Mouse (Mus musculus) intestine, embryonic 16.5 days (tissue): ENCODE measurements around the gene Itgal. TPM values are rescaled to one million over a fixed set of nuclear protein-coding genes. Genes with fewer than 3 reads are reported as not detected.
A peak's percentile ranks its signal among the peaks of the same experiment; 100 is the strongest.

ENCODE experiments used
- ATAC-seq: fragments of 200-750 bp; cut with Nextera tagmentation; 2 replicates; pipeline ENCODE4 v1.8.0; 2017; ENCODE audit warnings: moderate TSS enrichment, moderate library complexity
- H3K27ac ChIP-seq: fragments of 300-500 bp; sonication (generic); 2 replicates; pipeline ENCODE4 v1.5.1; 2014; ENCODE audit warnings: mild to moderate bottlenecking, low read length
- H3K27me3 ChIP-seq: fragments of 300-500 bp; sonication (generic); replicated peaks from 2 replicates; pipeline ENCODE4 v1.6.1; 2014; ENCODE audit warnings: low read length, control low read depth, mixed read lengths; ENCODE audit not compliant: control insufficient read depth, insufficient read depth
- H3K36me3 ChIP-seq: fragments of 300-500 bp; sonication (generic); 2 replicates; pipeline ENCODE4 v1.6.1; 2014; ENCODE audit warnings: low read length, control low read depth; ENCODE audit not compliant: control insufficient read depth, insufficient read depth
- H3K4me1 ChIP-seq: fragments of 300-500 bp; sonication (generic); 2 replicates; pipeline ENCODE4 v1.6.1; 2014; ENCODE audit warnings: low read length, control low read depth, mixed read lengths; ENCODE audit not compliant: control insufficient read depth, insufficient read depth
- H3K4me2 ChIP-seq: fragments of 300-500 bp; sonication (generic); 2 replicates; pipeline ENCODE4 v1.6.1; 2014; ENCODE audit warnings: low read depth, low read length, control low read depth
- H3K4me3 ChIP-seq: fragments of 300-500 bp; sonication (generic); 2 replicates; pipeline ENCODE4 v1.5.1; 2014; ENCODE audit warnings: mild to moderate bottlenecking, low read length
- H3K9ac ChIP-seq: fragments of 300-500 bp; sonication (generic); 2 replicates; pipeline ENCODE4 v1.6.1; 2014; ENCODE audit warnings: low read depth, low read length
- H3K9me3 ChIP-seq: fragments of 300-500 bp; sonication (generic); 2 replicates; pipeline ENCODE4 v1.6.1; 2016; ENCODE audit warnings: low read length, control low read depth; ENCODE audit not compliant: control insufficient read depth
- WGBS: fragments of 180-500 bp; shearing (Covaris S2); extraction: QIAGEN DNeasy Blood & Tissue Kit; methylation state at CpG from one replicate; pipeline ENCODE4 v1.1.7; 2014; 5-methylcytosine and 5-hydroxymethylcytosine counted together
- polyA plus RNA-seq: library from polyadenylated mRNA; unstranded; fragments of >200 nt; fragmentation: Nextera tagmentation; extraction: Ambion mirVana; gene quantifications from 2 replicates; pipeline ENCODE4 v1.2.1, GENCODE M21; 2015

Itgal gene
- polyA plus RNA-seq, 1 experiment from 2014 or later, result 2.4 TPM

GRCm38 (mm10) chr7:127290142-127290541 is 5.9 kb upstream of the Itgal start:
- no peak for ATAC-seq
- WGBS, result 68% methylated on average over 8 of the region's 8 CpGs

GRCm38 (mm10) chr7:127296786-127297555 is 911 bp downstream of the Itgal start:
- ATAC-seq, result no peak
- Histone ChIP-seq H3K27me3 (no peaks in the 10 kb centered on the region), H3K36me3 (no peaks in the 10 kb centered on the region), H3K9ac (no peak overlapping the region), H3K4me1 (no peaks in the 10 kb centered on the region), H3K4me2 (no peak overlapping the region), H3K4me3 (no peak overlapping the region), H3K9me3 (no peaks in the 10 kb centered on the region), H3K27ac (no peak overlapping the region)
- 81% methylated on average over 5 of the region's 5 CpGs for WGBS

More at GRCm38 (mm10) chr7:127290142-127290541, 5.9 kb upstream of the Itgal start:
- H3K4me1 ChIP-seq, result no peaks in the 10 kb centered on the region
- no peak overlapping the region for H3K9ac ChIP-seq
- H3K27me3 ChIP-seq, result no peaks in the 10 kb centered on the region
- no peaks in the 10 kb centered on the region for H3K36me3 ChIP-seq
- H3K4me3 ChIP-seq, result no peak overlapping the region
- peaks cover 7% of the 10 kb centered on the region for H3K9me3 ChIP-seq
- H3K4me2 ChIP-seq, result no peak overlapping the region
- no peak overlapping the region for H3K27ac ChIP-seq

DNA sequence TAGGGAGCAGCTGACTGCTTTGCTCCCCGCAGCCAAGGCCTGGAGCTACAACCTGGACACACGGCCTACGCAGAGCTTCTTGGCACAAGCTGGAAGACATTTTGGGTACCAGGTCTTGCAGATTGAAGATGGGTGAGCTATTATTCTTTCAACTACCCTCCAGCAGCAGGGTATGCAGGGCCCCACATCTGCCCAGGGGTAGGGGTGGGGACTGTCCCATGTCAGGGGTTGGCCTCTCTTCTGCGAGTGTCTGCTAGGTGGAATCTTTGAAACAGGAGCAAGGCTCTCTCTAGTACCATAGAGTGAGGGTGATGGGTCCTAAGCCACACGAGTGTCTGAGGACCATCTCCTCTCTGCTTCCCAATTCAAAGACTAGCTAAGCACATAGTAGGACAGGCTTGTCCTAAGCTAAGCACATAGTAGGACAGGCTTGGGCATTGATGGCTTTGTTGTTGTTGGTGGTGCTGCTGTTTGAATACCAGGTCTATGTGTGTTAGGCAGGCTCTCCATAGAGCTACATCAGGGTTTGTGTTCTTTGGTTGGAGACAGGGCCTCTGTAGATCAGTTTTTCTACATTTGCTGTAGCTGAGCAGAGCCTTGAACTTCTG is 1.6 kb downstream of the Itgal start:
- Histone ChIP-seq H3K4me1 (no peaks in the 10 kb centered on the region), H3K36me3 (no peaks in the 10 kb centered on the region), H3K27me3 (no peaks in the 10 kb centered on the region), H3K9ac (no peak overlapping the region), H3K4me3 (no peak overlapping the region), H3K4me2 (no peak overlapping the region), H3K27ac (no peak overlapping the region), H3K9me3 (no peaks in the 10 kb centered on the region)
- 92% methylated on average over 5 of the region's 5 CpGs for WGBS
- no peak for ATAC-seq

- peak; percentile 79 for ATAC-seq
- H3K4me2 ChIP-seq, result no peak overlapping the region
- H3K4me1 ChIP-seq, result no peaks in the 10 kb centered on the region
- H3K27me3 ChIP-seq, result no peaks in the 10 kb centered on the region
- H3K9ac ChIP-seq, result no peak overlapping the region
- H3K36me3 ChIP-seq, result no peaks in the 10 kb centered on the region
- H3K9me3 ChIP-seq, result no peaks in the 10 kb centered on the region
- whole genome bisulfite sequencing, result 73% methylated on average over 2 of the region's 2 CpGs
- H3K4me3 ChIP-seq, result no peak overlapping the region
- no peak overlapping the region for H3K27ac ChIP-seq
These were observed 12.4 kb downstream of the Itgal start for GRCm38 (mm10) chr7:127308431-127308830.

- no peak overlapping the region for H3K27ac ChIP-seq
- no peaks in the 10 kb centered on the region for H3K27me3 ChIP-seq
- no peak overlapping the region for H3K4me3 ChIP-seq
- no peak overlapping the region for H3K4me2 ChIP-seq
- H3K9ac ChIP-seq, result no peak overlapping the region
- no peaks in the 10 kb centered on the region for H3K4me1 ChIP-seq
- H3K36me3 ChIP-seq, result no peaks in the 10 kb centered on the region
- 66% methylated on average over 4 of the region's 4 CpGs for WGBS
- H3K9me3 ChIP-seq, result no peaks in the 10 kb centered on the region
- ATAC-seq, result peak; percentile 78
These were observed 12.8 kb downstream of the Itgal start for GRCm38 (mm10) chr7:127308887-127309286.

GRCm38 (mm10) chr7:127309951-127310350 is 13.9 kb downstream of the Itgal start:
- Histone ChIP-seq H3K4me1 (no peaks in the 10 kb centered on the region), H3K36me3 (no peaks in the 10 kb centered on the region), H3K4me2 (no peak overlapping the region), H3K4me3 (no peak overlapping the region), H3K27me3 (no peaks in the 10 kb centered on the region), H3K27ac (no peak overlapping the region), H3K9ac (no peak overlapping the region), H3K9me3 (no peaks in the 10 kb centered on the region)
- ATAC-seq, result no peak
- 68% methylated on average over 12 of the region's 12 CpGs for WGBS

DNA sequence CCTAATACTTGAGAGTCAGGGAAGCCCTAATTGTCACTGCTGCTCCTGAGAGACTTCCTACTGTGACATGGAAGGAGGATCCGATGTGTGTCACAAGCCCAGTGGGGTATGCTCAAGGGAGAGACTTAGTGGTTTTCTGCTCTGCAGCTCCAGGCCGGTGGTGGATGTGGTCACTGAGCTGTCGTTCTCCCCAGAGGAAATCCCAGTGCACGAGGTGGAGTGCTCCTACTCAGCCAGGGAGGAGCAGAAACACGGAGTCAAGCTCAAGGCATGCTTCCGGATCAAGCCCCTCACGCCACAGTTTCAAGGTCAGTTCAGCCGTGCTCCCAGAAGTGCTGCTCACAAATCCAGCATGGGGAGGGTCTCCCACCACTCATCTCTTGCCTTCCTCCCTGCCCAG is 17.9 kb downstream of the Itgal start:
- no peak overlapping the region for H3K4me3 ChIP-seq
- H3K27ac ChIP-seq, result no peak overlapping the region
- WGBS, result 43% methylated on average over 8 of the region's 8 CpGs
- H3K4me1 ChIP-seq, result no peaks in the 10 kb centered on the region
- H3K27me3 ChIP-seq, result no peaks in the 10 kb centered on the region
- no peaks in the 10 kb centered on the region for H3K9me3 ChIP-seq
- no peak overlapping the region for H3K9ac ChIP-seq
- H3K4me2 ChIP-seq, result no peak overlapping the region
- no peaks in the 10 kb centered on the region for H3K36me3 ChIP-seq
- ATAC-seq, result no peak

GRCm38 (mm10) chr7:127321106-127321505 is 25.0 kb downstream of the Itgal start:
- Histone ChIP-seq H3K4me3 (no peak overlapping the region), H3K4me2 (no peak overlapping the region), H3K4me1 (no peaks in the 10 kb centered on the region), H3K9ac (no peak overlapping the region), H3K27me3 (no peaks in the 10 kb centered on the region), H3K9me3 (no peaks in the 10 kb centered on the region), H3K27ac (no peak overlapping the region), H3K36me3 (no peaks in the 10 kb centered on the region)
- WGBS, result 67% methylated on average over 4 of the region's 4 CpGs
- no peak for ATAC-seq

DNA sequence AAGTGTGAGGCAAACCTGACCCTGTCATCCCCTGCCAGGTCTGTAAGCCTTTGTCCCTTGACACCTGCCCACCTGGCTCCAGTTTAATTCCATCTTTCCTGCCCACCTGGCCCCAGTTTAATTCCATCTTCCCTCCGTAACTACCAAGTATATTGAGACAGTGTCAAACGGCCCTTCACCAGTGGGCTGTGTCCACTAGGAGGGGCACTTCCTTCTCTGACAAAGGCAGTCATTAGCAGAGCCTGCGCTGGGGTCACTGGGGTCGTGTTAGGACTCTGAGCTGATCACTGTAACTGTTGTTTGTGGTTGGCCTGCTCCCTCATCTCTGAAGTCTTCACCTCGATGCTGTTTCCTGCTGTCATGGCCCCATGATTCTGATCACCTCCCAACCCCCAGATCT is 26.0 kb downstream of the Itgal start:
- Histone ChIP-seq H3K4me3 (no peak overlapping the region), H3K4me1 (no peaks in the 10 kb centered on the region), H3K9ac (no peak overlapping the region), H3K36me3 (no peaks in the 10 kb centered on the region), H3K27ac (no peak overlapping the region), H3K4me2 (no peak overlapping the region), H3K27me3 (no peaks in the 10 kb centered on the region), H3K9me3 (no peaks in the 10 kb centered on the region)
- ATAC-seq, result no peak
- 33% methylated on average over 5 of the region's 5 CpGs for WGBS
